Mouse (Mus musculus) retina, postnatal 7 days (tissue): ENCODE data around the gene Gm28308.

Experiments
- DNase-seq: peaks from one replicate; pipeline ENCODE4 v3.0.0-alpha.2; 2012; ENCODE audit warnings: low read depth, low spot score

Gene Gm28308

DNA sequence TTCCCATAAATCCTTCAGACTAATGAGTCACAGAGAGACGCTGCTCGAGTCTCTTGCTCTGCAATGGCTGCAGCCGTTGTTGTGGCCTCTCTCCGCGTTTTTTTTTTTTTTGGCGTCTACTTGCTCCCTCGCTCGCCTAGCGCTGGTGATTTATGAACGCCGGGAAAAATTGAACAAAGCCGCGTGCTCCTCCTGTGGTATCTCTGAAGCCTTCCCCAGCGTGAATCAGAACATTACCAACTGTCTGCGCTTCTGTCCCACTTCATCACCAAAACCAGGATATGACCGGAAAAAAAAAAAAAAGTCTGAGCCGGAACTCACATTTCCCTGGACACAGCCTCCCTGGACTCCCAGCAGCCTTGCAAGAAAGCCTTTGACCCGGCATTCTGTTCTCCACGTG, 27.9 kb downstream of the Gm28308 start:
- DNase-seq: no peak

DNA sequence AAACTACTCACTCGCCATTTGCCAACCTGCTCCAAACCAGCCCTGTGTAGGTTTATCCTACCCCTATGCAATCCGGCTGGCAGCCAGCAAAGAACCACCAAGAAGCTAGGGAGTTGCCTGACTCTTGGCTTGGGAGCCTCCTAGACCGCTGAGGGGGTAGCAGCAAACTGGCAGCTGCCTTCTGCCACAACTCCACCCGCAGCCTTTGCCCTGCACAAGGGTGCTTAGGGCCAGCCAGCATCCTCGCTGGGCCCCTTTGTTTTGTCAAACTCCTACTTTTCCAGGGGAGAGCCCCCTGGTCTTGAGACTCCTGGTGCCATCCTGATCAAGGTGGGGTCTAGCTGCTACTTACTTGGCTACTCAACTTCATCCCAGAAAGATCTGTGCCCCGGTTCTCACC, 28.5 kb downstream of the Gm28308 start:
- DNase-seq: no peak

DNA sequence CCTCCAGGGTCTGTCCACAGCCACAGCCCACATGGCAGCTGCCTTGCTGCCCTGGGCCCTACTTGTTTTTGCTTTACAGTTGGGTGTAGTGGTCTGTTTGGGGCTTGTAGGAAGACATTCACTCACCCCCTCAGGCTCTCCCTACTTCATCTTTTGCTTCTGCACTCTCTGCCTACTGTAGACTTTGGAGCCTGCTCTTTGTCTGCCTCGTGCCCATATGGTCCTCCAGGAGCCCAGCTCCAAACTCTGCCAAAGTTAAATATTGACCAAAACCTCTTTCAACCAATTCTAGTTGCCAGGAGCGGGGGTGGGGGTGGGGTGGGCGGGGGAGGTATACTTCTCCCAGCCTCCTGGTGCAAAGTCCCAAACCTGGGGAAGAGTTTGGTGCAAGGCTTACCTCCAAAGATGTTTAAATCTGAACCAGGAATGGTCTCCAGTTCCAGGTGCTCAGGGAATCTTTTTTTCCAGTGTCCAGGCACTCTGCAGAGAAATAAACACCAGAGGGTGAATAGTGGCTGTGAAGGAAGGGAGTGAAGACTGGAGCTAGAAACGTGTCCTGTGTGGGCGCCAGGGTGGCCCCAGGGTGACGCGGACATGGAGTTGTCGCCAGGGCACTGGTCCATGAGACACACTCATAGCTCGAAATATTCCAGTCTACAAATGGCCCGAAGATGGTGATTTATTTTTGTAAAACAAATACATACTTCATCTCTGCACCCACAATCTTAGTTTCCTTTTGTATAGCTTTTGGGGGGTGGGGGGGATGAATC, 29.6 kb downstream of the Gm28308 start:
- DNase-seq: no peak

DNA sequence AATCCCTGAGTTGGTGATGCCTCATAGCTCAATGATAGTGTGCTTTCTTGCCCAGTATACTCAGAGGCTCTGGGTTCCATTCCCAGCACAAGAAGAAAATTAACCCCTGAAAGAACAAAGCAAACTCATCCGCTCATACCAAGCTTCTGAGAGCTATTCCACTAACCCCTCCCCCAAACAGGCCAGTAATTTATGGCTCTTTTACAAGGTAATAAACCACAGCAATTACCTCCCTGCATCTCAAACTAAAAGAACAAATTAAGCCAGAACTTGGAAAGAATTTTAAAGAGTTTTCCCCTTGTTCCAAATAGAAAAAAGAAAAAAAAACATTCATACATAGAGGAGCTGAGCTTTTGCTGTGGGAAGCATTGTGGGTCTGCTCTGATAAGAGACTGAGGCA, 30.3 kb downstream of the Gm28308 start:
- DNase-seq: no peak

DNA sequence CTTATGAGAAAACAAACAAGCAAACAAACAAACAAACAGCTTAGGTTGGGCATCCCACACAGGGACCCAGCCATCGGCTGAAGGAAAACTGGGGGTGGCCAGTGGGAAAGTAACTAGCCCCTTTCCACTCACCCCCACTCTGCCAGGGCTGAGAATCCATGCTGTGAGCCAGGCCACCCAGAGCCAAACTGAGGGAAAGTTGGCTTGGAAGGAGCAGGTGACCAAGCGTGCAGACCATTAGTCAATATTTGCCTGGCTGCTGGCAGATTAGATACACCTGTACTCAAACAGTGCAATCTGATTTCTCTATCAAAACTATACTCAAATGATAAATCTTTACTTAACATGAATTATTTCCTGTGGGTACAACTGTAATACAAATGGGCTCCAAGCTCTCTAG, 31.1 kb downstream of the Gm28308 start:
- DNase-seq: no peak

DNA sequence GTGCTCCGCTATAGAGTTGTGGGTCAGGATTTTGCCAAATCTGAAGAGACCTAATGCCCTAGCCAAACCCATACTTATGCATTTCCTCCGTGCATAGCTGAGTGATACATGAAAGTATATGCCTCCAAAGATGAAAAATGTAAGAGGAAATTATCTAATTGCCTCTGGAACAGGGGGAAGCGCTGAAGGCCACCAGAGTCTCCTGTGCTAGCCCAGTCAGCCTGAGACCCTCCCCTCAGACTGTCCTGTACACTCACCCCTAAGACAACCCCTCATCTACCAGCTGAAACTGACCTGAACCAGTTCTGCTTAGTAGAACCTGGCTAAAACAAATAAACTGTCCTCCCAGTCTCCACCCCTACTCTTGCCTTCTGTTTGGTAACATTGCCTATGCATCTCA, 32.4 kb downstream of the Gm28308 start:
- no peak for DNase-seq

DNA sequence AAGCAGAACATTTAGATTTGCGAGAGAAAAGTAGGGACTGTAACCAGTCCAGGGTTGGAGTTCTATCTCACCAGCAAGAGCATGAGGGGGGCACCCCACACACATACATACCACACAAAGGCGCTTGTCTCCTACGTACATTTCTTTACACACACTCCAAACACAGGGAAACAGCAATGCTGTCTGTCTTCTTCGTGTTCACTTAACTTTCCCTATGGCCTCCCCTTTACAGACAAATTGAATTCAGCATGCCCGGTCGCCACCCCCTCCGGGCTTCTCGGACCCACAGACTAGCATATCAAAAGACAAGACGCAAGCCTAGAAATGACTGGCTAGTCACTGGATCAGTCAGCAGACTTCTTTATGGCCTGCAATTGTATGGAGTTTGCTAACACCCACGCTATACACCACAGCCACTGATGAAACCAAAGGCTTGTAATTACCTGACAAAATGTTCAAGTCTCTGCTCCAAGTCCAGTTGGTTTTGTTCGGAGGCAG, 32.9 kb downstream of the Gm28308 start:
- no peak for DNase-seq

DNA sequence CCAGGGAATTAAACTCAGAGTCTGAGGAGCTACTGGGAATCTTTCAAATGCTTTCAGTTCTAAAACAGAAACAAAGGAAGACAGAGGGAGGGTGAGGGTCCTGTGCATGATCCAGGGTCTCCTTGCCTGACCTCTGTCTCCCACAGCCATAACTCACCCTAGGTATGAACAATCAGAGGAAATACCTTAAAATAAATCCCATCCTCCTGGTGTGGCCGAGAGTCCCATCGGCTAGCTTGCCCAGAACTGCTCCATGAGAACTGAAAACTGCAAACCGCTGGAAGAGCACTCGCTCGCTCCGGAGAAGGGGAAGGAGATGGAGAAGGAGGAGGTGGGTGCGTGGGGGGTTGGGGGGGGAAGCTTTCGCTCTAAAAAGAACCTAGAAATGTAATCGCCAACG, 33.4 kb downstream of the Gm28308 start:
- DNase-seq: no peak

DNA sequence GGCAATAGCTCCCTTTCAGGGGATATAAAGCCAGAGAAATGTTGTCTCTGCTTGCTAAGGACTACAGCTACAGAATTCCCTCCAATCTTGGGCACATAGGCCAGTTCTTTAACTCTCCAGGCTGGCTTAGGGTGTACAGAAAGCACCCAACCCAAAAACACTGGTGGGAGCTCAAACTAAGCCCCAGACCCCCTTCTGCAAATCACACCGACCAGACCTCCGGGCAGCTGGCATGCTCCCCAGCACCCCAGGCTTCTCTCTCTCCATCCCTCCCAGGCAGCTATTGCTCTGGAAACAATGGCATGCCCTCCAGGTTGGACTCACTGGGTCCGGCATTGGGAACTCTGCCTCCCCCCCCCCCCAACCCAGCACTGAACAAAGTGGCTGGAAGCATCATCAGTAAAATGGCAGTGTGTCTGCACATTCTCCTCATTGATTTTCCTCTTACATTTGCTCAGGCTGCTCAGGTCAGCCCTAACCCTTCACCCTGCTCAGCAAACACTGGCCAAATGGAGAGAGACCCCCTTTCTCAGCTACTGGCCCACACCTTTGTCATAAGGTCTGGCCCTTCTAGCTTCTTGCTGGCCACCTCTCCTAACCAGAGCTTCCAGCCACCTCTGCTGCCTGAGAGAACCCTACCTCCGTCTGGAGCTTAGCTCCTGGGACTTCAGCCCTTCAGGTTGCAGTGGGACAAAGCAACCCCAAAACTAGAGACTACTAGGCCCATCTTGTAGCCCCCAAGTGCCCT, 34.0 kb downstream of the Gm28308 start:
- DNase-seq: no peak

DNA sequence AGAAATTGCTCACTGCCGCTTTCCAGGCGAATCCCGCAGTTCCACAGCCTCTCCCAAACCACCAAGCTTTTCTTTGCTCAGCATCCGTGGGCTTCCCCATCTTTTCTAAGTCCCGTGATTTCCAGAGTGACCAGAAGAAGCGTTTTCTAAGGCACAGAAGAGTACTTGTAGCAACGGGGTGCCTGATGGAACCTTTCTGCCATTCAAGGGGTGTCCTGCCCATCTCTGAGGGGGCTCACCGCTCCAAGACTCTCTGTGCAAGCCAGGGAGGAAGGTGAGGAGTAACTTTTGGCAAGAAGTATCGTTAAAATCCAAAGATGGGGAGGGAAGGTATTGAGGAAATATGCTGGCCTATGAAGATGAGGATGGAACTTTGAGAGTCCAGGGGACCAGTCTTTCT, 35.3 kb downstream of the Gm28308 start:
- no peak for DNase-seq

DNA sequence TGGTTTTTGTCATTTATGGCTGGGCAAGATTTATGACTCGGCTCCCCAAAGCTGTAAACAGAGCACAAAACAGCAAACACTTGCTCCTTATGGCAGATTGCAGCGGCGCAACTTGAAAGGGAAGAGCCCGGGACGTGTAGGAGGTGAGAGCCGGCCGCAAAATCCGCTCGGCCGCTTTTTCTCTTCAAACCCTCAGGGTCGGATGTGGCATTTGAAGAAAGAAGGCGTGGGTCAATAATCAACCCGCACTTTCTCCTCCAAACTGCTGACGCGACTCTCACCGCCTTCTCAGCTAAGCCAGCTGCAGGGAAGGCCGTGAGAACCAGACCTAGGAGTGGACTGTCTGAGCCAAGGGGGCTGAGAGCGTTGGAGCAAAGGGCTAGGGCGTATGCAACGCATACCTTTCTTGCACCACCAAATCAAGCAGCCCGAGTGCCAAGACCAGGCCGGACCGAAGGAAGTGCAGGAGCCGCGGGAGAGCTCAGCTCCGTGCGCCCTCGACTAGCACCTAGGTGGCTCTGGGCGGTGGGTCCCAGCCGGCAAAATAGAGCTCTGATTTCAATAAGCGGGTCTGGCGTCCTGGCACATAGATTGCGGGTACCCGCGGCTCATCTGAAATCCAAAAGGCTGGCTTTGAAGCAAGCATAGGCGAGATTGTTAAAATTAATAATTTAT, 35.9 kb downstream of the Gm28308 start, which contains the start of gene 5730596B20Rik:
Gene 5730596B20Rik, plus strand, starts transcription at position 438 of the 675 bp plus-strand sequence.
- no peak for DNase-seq

DNA sequence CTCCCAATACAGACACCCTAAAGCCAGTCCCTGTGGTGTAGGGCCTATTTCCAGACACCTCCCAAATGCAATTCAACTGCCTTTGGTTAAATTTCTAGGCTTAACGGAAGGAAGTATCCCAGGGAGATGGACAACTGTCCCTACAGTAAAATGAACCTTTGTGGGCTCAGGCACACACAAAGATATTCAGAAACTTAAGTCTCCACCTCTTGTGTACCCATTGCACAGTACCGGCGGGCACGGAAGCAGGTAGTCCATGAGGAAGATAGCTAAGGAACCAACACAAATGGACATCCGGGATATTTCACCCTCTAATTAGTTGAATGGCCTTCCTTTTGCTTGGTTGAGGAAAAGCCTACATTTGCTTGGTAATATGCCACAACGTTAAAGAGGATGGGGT, 36.7 kb downstream of the Gm28308 start:
- no peak for DNase-seq

DNA sequence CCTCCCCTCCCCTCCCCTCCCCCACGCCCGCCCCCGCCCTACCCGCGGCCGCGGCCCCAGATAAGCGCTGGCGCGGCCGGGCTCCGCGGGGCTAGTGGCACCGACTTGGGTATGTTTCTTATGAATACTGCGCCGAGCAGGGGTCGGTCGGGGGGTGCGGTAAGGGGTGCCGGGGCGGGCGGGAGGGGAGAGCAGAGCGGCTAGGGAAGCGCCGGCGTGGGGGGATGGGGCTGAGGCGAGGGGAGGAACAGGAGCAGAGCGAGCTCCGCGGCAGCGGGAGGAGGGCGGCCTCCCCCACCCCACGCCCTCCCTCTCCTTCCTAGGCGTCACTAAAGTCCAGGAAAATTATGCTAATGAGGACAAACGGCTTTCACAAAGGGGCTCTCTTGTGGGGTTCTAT, 37.3 kb downstream of the Gm28308 start:
- no peak for DNase-seq

DNA sequence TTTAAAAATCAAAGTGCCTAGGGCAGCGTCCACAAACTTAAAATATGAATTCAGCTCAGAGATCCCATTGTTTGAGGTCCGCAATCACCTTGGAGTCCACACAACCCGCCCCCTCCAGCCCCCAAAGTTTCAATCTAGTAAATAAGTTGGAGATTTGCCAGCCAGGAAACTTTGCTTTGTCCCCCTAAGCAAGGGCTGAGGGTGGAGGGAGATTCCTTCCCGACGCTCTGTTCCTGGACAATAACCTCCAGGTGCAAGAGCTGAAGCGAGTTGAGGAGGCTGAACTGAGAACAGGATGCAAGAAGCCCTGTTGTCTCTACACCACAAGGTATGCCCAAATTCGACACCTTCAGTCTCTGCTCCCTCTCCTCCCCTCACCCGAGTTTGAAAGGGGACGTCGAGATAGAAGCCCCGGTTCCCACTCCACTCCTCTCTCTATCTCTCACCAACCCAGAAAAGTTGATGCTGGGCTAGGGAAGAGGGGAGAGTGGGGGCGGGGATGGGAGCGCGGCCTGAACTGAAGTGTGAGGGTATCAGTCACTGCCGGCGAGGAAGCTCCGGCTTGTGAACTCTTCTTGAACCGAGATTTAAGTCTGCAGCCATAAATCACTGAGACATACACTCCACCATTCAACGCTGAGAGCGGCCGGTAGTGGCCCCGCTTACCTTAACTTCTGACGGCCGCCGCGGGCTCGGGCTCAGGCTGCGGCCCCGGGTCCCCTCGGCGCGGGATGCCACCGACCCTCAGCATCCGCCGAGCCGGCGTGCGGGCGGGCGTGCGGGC, 38.0 kb downstream of the Gm28308 start:
- DNase-seq: no peak

DNA sequence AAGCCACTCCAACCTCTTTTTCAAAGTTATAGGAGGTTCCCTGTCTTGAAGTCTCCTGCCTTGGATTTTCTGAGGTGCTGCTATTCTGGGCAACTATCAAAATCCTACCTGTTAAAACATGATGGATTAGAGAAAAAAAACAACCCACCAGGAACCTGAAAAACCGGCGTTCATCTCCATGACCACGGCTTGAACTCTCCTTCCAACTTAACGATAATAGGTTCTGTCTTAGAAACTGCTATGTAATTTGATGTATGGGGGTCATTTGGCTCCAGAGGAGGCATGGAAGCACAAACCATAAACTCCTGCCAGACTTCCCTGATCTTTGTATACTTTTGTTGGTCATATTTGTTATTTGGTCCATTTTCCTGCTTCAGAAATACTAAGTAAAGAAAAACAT, 39.5 kb downstream of the Gm28308 start:
- no peak for DNase-seq

DNA sequence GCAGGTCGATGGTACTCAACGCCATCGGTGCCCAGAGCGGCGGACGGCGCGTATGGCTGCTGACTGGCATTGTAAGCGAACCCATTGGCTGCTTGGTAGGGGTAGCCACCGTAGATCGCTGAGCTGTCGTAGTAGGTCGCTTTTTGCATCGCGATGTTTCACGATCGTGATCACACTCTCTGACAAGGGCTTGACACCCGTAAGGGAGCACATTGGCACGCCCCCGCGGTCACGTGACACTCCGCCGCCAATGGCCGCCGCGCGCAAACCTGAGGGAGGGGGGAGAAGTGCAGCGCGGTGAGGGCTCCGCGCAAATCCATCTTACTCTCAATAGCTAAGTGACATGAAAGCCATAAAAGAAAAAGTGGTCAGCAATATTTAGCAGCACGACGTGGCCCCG, 40.6 kb downstream of the Gm28308 start:
- no peak for DNase-seq

DNA sequence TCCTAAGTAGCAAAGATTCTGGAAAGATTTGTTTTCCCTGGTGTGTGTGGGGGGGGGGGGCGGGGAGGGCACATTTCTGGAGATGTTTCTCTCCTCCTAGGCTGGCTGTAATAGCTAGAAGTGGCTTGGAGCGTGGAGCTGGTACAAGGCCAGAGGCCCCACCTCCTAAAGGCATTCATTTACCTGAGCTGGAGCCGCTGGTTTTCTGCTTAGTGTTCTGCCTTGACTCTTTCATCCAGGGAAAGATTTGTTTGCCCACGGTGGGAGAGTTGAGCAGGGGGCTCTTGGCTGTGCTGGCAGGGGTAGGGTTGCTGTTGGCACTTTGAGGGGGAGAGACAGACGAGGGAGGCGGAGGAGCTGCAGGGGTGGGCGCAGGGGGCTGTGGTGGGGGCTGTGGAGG, 41.2 kb downstream of the Gm28308 start:
- DNase-seq: no peak

DNA sequence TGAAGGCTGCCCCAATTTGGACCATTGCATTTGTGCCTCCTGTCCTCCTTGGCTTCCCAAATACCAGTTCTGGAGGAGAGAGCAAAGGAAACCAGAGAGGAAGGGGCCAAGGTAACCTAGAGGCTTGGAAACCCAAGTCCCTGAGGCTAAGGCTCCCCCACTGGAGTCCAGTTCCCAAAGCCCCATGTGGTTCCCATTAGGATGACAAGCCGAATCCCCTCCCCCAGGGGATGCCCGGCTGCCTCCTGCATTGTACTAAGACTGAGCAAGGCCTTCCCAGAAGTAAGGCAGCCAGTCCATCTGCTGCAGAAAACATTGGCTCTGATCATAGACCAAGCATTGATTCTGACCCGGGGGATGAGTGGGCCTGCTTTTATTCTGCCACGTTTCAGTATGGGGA, 41.8 kb downstream of the Gm28308 start:
- no peak for DNase-seq

DNA sequence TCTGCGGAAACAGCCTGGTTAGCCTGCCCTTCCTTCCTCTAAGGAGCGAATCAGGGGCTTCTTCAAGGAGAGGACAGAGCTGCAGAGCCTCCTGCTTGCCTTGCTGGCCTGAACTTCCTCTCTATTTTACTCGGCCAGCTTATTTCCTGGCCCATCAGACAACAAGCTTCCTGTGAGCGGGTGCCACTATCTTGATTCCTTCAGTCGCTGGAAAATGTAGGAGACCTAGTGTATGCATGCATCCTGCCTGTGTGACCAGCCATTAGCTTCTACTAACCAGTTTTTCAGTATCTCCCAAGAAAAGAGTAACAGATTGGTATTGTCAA, 42.3 kb downstream of the Gm28308 start:
- no peak for DNase-seq

DNA sequence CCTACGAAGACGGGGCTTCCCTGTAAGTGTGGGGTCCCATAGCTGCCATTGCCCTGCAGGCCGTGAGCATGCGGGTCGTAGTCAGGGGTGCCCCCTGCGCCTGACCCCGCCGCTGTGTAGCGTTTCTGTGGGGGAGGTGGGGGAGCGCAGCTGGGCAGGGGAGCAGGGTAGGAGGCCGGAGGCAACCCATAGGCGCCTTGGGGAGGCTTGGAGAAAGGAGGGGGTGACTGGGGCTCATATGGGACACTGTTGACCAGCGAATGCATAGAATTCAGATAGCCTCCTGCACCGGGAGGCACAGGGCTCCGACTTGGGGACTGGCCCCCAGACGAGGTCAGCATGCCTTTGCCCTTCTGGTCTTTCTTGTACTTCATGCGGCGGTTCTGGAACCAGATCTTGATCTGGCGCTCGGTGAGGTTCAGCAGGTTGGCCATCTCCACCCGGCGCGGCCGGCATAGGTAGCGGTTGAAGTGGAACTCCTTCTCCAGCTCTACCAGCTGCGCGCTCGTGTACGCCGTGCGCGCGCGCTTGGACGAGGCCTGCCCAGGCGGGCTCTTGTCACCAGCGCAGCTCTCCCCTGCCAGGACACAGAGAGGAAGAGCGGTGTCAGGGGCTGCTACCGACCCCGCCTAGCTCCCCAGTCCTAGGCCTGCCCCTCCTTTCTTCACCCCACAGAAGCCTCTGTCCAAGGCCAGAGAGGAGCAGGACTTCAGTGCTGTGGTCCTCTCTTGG, 42.8 kb downstream of the Gm28308 start:
- no peak for DNase-seq

DNA sequence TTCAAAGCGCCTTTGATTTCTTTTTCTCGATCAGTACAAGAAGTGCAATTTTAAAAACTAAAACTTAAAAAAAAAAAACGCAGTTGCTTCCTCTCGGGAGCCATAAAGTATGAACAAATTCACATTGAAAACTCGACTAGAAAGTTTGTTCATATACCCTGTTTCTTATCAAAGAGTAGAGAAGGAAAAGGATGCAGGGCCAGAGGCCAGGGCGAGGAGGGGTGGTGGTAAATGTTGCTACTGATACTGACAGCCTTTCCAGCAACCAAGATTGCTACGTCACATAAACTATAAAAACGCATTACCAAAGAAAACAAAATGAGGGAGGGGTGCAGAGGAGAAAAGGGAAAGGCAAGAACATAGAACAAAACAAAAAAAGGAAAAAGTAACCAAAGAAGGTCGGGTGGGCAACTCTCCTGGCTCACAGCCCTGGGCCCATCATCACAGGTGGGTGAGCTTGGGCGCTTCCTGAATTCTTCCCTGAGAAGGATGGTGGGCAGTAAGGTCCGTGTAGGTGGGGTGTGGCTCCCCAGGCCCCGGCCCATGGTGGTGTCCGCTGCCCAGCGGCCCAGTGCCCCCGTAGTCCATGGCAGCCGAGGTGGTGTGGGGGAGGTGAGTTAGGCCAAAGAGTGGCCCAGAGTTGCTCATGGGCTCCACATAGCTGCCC, 43.5 kb downstream of the Gm28308 start:
- DNase-seq: no peak
